Mouse (Mus musculus) layer of hippocampus, postnatal 25 days (tissue): Measurements from ENCODE around the gene Cct2. TPM values are rescaled to one million over a fixed set of nuclear protein-coding genes. Genes with fewer than 3 reads are reported as not detected.
A peak's percentile ranks its signal among the peaks of the same experiment; 100 is the strongest.

ENCODE experiments used
- DNase-seq, 2 experiments: peaks; one replicate each; pipeline ENCODE4 v3.0.0; 2022; ENCODE audit warnings: mixed read lengths in 2 of 2, low spot score in 1 of 2; ENCODE audit errors: extremely low spot score in 1 of 2
- total RNA-seq, 2 experiments: library from RNA; stranded (reverse); gene quantifications; 2 replicates each; pipeline ENCODE4 v1.2.3; 2021

Cct2 gene
- total RNA-seq: 100 to 1,000 TPM; 175 to 190 TPM

- DNase-seq: peak; percentile 74 to 77
Measured at GRCm38 (mm10) chr10:117063254-117064021, at the start of gene Cct2. Gene Cct2, minus strand, starts transcription at chr10:117063814.

DNA sequence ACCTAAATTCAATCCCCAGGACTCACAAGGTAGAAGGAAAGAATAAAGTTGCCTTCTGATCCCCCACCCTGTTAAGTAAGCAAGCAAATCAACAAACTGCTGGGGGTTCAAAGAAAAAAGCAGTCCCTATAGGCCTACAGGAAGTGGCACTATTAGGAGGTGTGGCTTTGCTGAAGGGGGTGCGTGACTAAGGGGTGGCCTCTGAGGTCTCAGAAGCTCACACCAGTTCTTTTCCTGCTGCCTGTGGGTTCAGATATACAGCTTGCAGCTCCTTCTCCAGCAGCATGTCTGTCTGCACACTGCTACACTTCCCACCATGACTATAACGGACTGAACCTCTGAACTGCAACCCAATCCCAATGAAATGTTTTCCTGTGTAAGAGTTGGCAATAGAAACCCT, 48.9 kb upstream of the Cct2 start:
- DNase-seq: no peak

DNA sequence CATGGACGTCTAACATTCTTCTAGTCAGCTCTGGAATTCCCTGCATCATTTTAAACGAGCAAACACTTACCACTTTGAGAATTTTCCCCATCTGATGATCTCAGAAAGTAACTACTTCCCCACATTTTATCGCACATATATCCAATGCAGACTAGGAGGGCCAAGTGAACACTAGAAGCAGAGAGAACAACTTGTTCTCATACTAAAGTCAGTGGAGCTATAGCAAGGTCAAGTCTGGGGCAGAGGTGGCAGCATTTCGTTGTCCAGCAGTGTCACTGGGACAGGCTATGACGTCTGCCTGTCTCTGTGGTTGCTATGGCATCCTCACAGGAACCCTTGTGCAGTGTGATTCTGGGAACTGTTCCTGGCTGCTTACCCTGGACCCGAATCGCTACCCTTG, 47.8 kb upstream of the Cct2 start:
- DNase-seq: no peak

GRCm38 (mm10) chr10:117110271-117110670, 46.7 kb upstream of the Cct2 start:
- DNase-seq: no peak

GRCm38 (mm10) chr10:117106686-117107085, 43.1 kb upstream of the Cct2 start:
- no peak for DNase-seq

GRCm38 (mm10) chr10:117106244-117106643, 42.6 kb upstream of the Cct2 start:
- DNase-seq: no peak

DNA sequence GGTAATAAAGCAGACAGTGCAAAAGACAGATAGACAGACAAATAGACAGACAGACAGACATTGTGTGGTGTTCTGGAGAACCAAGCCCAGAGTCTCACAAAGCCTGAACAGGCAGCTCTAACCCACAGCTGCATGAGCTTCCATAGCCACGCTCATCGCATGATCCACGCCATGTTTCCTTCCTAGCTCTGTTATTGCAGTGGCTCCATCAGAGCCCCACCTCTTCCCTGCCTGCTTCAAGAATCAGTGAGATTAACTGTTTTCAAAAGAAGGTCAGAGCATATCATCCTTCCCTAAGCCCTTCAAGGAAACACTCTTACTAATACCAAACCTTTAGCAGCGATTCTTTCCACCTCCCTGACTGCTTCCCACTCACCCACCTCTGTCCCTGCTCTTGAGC, 41.4 kb upstream of the Cct2 start:
- DNase-seq: no peak

GRCm38 (mm10) chr10:117103854-117104598, 40.4 kb upstream of the Cct2 start:
- DNase-seq: no peak

GRCm38 (mm10) chr10:117100175-117100574, 36.6 kb upstream of the Cct2 start:
- no peak for DNase-seq

GRCm38 (mm10) chr10:117097116-117097698, 33.6 kb upstream of the Cct2 start:
- DNase-seq: no peak

DNA sequence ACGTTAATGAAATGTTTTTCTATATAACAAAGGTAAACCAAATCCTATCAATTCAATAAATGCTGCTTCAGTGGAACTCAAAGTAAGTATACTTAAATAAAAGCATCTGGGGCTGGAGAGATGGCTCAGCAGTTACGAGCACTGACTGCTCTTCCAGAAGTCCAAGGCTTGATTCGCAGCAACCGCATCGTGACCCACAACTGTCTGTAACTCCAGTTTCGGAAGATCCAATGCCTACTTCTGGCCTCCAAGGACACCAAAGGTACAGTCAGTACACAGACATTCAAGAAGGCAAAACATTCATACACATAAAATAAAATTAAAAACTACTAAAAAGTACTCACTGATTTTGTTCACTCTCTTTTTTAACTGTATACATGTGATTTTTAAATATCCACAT, 32.5 kb upstream of the Cct2 start:
- no peak for DNase-seq

GRCm38 (mm10) chr10:117094504-117095329, 31.1 kb upstream of the Cct2 start:
- no peak for DNase-seq

DNA sequence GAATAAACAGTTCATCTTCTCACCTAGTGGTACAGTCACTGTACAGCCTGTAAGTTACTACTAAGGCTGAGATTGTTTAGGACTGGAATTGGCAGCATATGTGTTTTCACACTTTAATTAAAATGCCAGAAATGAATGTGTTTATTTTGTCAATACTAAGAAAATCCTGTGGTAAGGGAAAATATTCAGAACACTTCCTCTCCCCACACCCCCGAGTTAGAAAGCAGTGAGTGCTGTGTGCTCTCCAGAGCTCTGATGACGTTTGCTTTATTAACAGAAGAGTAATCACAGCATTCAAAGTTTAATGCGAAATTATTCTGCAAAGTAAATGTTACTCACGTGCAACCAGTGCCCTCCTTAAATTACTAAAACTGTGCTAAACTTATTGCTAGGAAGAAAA, 26.0 kb upstream of the Cct2 start:
- no peak for DNase-seq

GRCm38 (mm10) chr10:117081914-117082359, 18.3 kb upstream of the Cct2 start:
- no peak for DNase-seq

DNA sequence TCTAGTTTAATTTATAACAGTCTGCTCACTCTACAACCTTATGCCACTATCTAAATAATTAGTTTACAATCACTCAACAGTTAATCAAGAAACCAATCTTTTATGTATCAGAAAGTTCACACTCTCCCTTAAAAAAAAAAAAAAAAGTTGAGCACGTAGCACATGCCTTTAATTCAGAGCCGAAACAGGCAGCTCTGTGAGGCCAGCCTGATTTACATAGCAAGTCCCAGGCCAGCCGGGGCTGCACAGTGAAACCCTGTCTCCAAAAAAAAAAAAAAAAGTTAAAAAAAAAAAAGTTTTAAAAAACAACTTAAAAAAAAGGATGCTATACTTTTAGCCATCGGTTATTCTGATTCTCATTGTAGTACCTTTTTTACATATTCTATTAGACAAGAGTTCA, 17.7 kb upstream of the Cct2 start:
- DNase-seq: no peak

DNA sequence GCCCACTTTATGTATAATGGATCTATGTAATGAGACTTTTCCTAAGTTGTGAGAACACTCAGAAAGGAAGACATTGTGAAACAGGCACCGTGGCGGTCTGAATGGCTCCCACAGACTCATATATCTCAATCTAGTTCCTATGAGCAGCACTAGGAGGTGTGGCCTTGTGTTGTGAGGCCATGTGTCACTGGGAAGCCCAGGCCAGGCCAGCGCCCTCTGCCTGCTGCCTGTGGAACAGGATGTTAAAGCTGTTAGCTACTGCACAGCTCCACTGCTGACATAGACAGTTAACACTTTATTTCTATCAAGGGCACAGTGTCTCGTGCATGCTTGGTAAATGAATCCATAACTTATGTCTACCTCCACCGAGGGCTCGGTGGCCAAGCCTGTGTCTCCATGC, 14.7 kb upstream of the Cct2 start:
- DNase-seq: no peak

DNA sequence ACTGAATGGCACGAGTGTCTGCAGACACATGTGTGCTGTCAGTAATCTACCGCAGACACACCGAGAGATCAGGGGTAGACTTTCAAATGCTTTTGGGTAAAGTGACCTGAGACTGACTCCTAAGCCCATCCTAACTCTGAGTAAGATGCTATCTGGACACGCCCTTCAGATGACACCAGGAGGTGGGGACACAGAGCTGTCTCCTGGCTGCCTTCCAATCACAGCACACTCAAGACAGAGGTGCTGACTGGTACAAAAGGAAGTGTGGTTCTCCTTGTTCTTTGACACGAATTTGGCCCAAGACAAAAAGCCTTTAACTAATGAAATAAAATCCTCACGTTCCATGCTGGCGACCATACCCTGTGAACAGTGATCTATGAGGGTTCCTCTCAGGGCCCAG, 9.6 kb upstream of the Cct2 start:
- DNase-seq: no peak

GRCm38 (mm10) chr10:117072191-117072888, 8.7 kb upstream of the Cct2 start:
- DNase-seq: no peak

- no peak for DNase-seq
Measured at GRCm38 (mm10) chr10:117069109-117069508, 5.5 kb upstream of the Cct2 start.

GRCm38 (mm10) chr10:117064076-117064475, 462 bp upstream of the Cct2 start:
- DNase-seq: no peak
